Mouse (Mus musculus) cortical plate, adult 2 months (tissue): ENCODE measurements at regions not wholly inside any gene's neighbourhood (a gene's known extent, or its start where the extent isn't known, plus 50 kb on each side); places are given as distances from the start of the nearest gene placed in this dataset.

Experiments used
- CTCF ChIP-seq: fragments of 200-500 bp; IDR thresholded peaks from 2 replicates; pipeline ENCODE4 v1.5.1; 2011; ENCODE audit warnings: mild to moderate bottlenecking, control low read depth, low read length; ENCODE audit not compliant: insufficient read depth; ENCODE audit errors: extremely low read depth
- POLR2A ChIP-seq: fragments of 200-500 bp; IDR thresholded peaks from 2 replicates; pipeline ENCODE4 v1.6.1; 2011; ENCODE audit warnings: mild to moderate bottlenecking, low read length, control low read depth; ENCODE audit not compliant: insufficient read depth; ENCODE audit errors: extremely low read depth

DNA sequence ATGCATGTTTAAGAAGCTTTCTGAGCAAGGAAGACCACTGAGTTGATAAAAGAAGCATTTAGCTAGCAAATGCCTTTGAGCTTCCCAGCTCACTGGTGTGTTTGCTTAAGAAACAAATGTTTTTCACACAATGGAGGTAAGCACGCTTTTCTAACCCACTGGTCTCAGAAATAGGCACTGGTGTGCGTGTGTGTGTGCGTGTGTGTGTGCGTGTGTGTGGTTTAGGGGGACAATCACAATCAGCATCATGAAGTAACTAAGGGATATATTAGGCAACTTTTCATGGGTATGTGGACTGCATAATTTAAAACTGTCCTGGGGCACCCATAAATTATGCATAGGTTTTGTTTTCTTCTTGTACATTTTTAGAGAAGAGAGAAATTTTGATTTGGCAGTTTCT lies 860.7 kb downstream of the Olfm4 start:
- TF ChIP-seq POLR2A (no peak), CTCF (no peak)
